Mouse (Mus musculus): ENCODE data around the gene Akap2.

The Akap2 gene

GRCm38 (mm10) chr4:57924556-57925071 lies 207.2 kb downstream of the Akap2 start:
- TF ChIP-seq GATA4 (IDR thresholded peaks at IDR 0.05; ENCODE audit: insufficient replicate concordance, low read length), result no peak

- no peak for TF ChIP-seq GATA4 (IDR thresholded peaks at IDR 0.05; ENCODE audit: insufficient replicate concordance, low read length)
These were observed 210.2 kb downstream of the Akap2 start for GRCm38 (mm10) chr4:57927464-57928205.

GRCm38 (mm10) chr4:57930559-57931170 lies 213.2 kb downstream of the Akap2 start:
- no peak for TF ChIP-seq GATA4 (IDR thresholded peaks at IDR 0.05; ENCODE audit: insufficient replicate concordance, low read length)

GRCm38 (mm10) chr4:57934181-57934580 lies 216.7 kb downstream of the Akap2 start:
- no peak for TF ChIP-seq GATA4 (IDR thresholded peaks at IDR 0.05; ENCODE audit: insufficient replicate concordance, low read length)

- TF ChIP-seq GATA4 (IDR thresholded peaks at IDR 0.05; ENCODE audit: insufficient replicate concordance, low read length), result no peak
These were observed 219.8 kb downstream of the Akap2 start for GRCm38 (mm10) chr4:57937292-57937691.

- no peak for TF ChIP-seq GATA4 (IDR thresholded peaks at IDR 0.05; ENCODE audit: insufficient replicate concordance, low read length)
These were observed 223.2 kb downstream of the Akap2 start for GRCm38 (mm10) chr4:57940631-57941030.

GRCm38 (mm10) chr4:57942892-57943291 lies 225.4 kb downstream of the Akap2 start:
- no peak for TF ChIP-seq GATA4 (IDR thresholded peaks at IDR 0.05; ENCODE audit: insufficient replicate concordance, low read length)
